Mouse (Mus musculus) neural tube, embryonic 13.5 days (tissue): Measurements from ENCODE around the gene Fbxo42. TPM values are rescaled to one million over a fixed set of nuclear protein-coding genes. Genes with fewer than 3 reads are reported as not detected.

ENCODE experiments used
- ATAC-seq: fragments of 200-750 bp; cut with Nextera tagmentation; 2 replicates; pipeline ENCODE4 v1.8.0; 2017; ENCODE audit warnings: low read depth, mild to moderate bottlenecking, moderate TSS enrichment, moderate library complexity
- H3K27ac ChIP-seq: fragments of 300-500 bp; sonication (generic); replicated peaks from 2 replicates; pipeline ENCODE4 v1.5.1; 2015; ENCODE audit warnings: moderate library complexity, mild to moderate bottlenecking, inconsistent platforms
- H3K27me3 ChIP-seq: fragments of 300-500 bp; sonication (generic); 2 replicates; pipeline ENCODE4 v1.6.1; 2015; ENCODE audit warnings: mild to moderate bottlenecking, inconsistent platforms
- H3K36me3 ChIP-seq: fragments of 300-500 bp; sonication (generic); 2 replicates; pipeline ENCODE4 v1.6.1; 2015; ENCODE audit warnings: mild to moderate bottlenecking, inconsistent platforms
- H3K4me1 ChIP-seq: fragments of 300-500 bp; sonication (generic); replicated peaks from 2 replicates; pipeline ENCODE4 v1.6.1; 2015; ENCODE audit warnings: inconsistent platforms
- H3K4me2 ChIP-seq: fragments of 300-500 bp; sonication (generic); 2 replicates; pipeline ENCODE4 v1.6.1; 2015; ENCODE audit warnings: inconsistent platforms, mild to moderate bottlenecking, moderate library complexity
- H3K4me3 ChIP-seq: fragments of 300-500 bp; sonication (generic); 2 replicates; pipeline ENCODE4 v1.5.1; 2015; ENCODE audit warnings: mild to moderate bottlenecking, inconsistent platforms
- H3K9ac ChIP-seq: fragments of 300-500 bp; sonication (generic); 2 replicates; pipeline ENCODE4 v1.6.1; 2015; ENCODE audit warnings: moderate library complexity, mild to moderate bottlenecking, inconsistent platforms
- H3K9me3 ChIP-seq: fragments of 300-500 bp; sonication (generic); 2 replicates; pipeline ENCODE4 v1.6.1; 2016; ENCODE audit warnings: inconsistent platforms
- WGBS: fragments of 180-500 bp; shearing (Covaris S2); methylation state at CpG from one replicate; pipeline ENCODE4 v1.1.7; 2015; 5-methylcytosine and 5-hydroxymethylcytosine counted together
- polyA plus RNA-seq: library from polyadenylated mRNA; unstranded; fragments of >200 nt; fragmentation: Nextera tagmentation; extraction: Ambion mirVana; gene quantifications from 2 replicates; pipeline ENCODE4 v1.2.1, GENCODE M21; 2015

Gene Fbxo42
- polyA plus RNA-seq, 1 experiment from 2014 or later = 24.2 TPM

- Histone ChIP-seq H3K27me3 (no peaks in the 10 kb centered on the region), H3K4me2 (no peak overlapping the region), H3K9ac (0 out of 2 replicates have a peak overlapping the region, but pooled peaks have one; percentile 34), H3K36me3 (no peaks in the 10 kb centered on the region), H3K4me3 (no peak overlapping the region), H3K4me1 (peaks cover 35% of the 10 kb centered on the region), H3K27ac (peak overlapping the region; percentile 18; the same call in 1 of the 2 replicates), H3K9me3 (no peaks in the 10 kb centered on the region)
- ATAC-seq = no peak
- 55% methylated on average over 11 of the region's 11 CpGs for WGBS
Observed at GRCm38 (mm10) chr4:141159093-141159492, 11.4 kb downstream of the Fbxo42 start.

GRCm38 (mm10) chr4:141159666-141160065, 12.0 kb downstream of the Fbxo42 start:
- Histone ChIP-seq H3K27me3 (no peaks in the 10 kb centered on the region), H3K4me3 (no peak overlapping the region), H3K36me3 (no peaks in the 10 kb centered on the region), H3K9me3 (no peaks in the 10 kb centered on the region), H3K27ac (no peak overlapping the region), H3K4me1 (peaks cover 35% of the 10 kb centered on the region), H3K4me2 (no peak overlapping the region), H3K9ac (no peak overlapping the region)
- ATAC-seq = no peak
- WGBS = 70% methylated on average over 5 of the region's 5 CpGs

- no peak for ATAC-seq
- Histone ChIP-seq H3K9ac (no peak overlapping the region), H3K27me3 (no peaks in the 10 kb centered on the region), H3K27ac (no peak overlapping the region), H3K9me3 (no peaks in the 10 kb centered on the region), H3K4me2 (no peak overlapping the region), H3K4me3 (no peak overlapping the region), H3K36me3 (no peaks in the 10 kb centered on the region), H3K4me1 (peaks cover 35% of the 10 kb centered on the region)
- WGBS = 93% methylated on average over 4 of the region's 4 CpGs
Observed at GRCm38 (mm10) chr4:141160193-141160592, 12.5 kb downstream of the Fbxo42 start.

- H3K9me3 ChIP-seq = no peaks in the 10 kb centered on the region
- H3K27ac ChIP-seq = no peak overlapping the region
- no peak overlapping the region for H3K4me2 ChIP-seq
- no peak for ATAC-seq
- no peaks in the 10 kb centered on the region for H3K36me3 ChIP-seq
- H3K4me1 ChIP-seq = peaks cover 31% of the 10 kb centered on the region
- no peak overlapping the region for H3K4me3 ChIP-seq
- 96% methylated on average over 6 of the region's 6 CpGs for WGBS
- no peaks in the 10 kb centered on the region for H3K27me3 ChIP-seq
- H3K9ac ChIP-seq = no peak overlapping the region
Observed at GRCm38 (mm10) chr4:141161699-141162208, 14.0 kb downstream of the Fbxo42 start.

- Histone ChIP-seq H3K36me3 (peaks cover 6% of the 10 kb centered on the region), H3K4me3 (no peak overlapping the region), H3K27me3 (no peaks in the 10 kb centered on the region), H3K4me2 (no peak overlapping the region), H3K9me3 (no peaks in the 10 kb centered on the region), H3K4me1 (peaks cover 11% of the 10 kb centered on the region), H3K9ac (no peak overlapping the region), H3K27ac (no peak overlapping the region)
- 91% methylated on average over 5 of the region's 5 CpGs for WGBS
- ATAC-seq = no peak
Observed at GRCm38 (mm10) chr4:141163729-141164128, 16.0 kb downstream of the Fbxo42 start.

- H3K4me3 ChIP-seq = no peak overlapping the region
- no peak overlapping the region for H3K4me2 ChIP-seq
Observed at GRCm38 (mm10) chr4:141165744-141166292, 18.1 kb downstream of the Fbxo42 start.

GRCm38 (mm10) chr4:141167156-141167555, 19.4 kb downstream of the Fbxo42 start:
- Histone ChIP-seq H3K36me3 (peaks cover 37% of the 10 kb centered on the region), H3K27ac (no peak overlapping the region), H3K9me3 (no peaks in the 10 kb centered on the region), H3K4me3 (no peak overlapping the region), H3K9ac (no peak overlapping the region), H3K4me2 (no peak overlapping the region), H3K4me1 (no peaks in the 10 kb centered on the region), H3K27me3 (no peaks in the 10 kb centered on the region)
- ATAC-seq = no peak
- WGBS = 95% methylated on average over 3 of the region's 3 CpGs

More at GRCm38 (mm10) chr4:141165744-141166292, 18.1 kb downstream of the Fbxo42 start:
- Histone ChIP-seq H3K27me3 (no peaks in the 10 kb centered on the region), H3K4me1 (no peaks in the 10 kb centered on the region), H3K9me3 (no peaks in the 10 kb centered on the region), H3K36me3 (peaks cover 24% of the 10 kb centered on the region), H3K9ac (no peak overlapping the region), H3K27ac (no peak overlapping the region)
- 78% methylated on average over 8 of the region's 8 CpGs for WGBS
- ATAC-seq = no peak

- 0 out of 2 replicates have a peak overlapping the region, but pooled peaks have one; percentile 5 for H3K27ac ChIP-seq
- no peaks in the 10 kb centered on the region for H3K9me3 ChIP-seq
- ATAC-seq = no peak
- no peaks in the 10 kb centered on the region for H3K27me3 ChIP-seq
- WGBS = 87% methylated on average over 8 of the region's 8 CpGs
- peaks cover 78% of the 10 kb centered on the region for H3K36me3 ChIP-seq
- H3K4me3 ChIP-seq = no peak overlapping the region
- peaks cover 3% of the 10 kb centered on the region; the same call in 1 of the 2 replicates for H3K4me1 ChIP-seq
- H3K9ac ChIP-seq = no peak overlapping the region
- no peak overlapping the region for H3K4me2 ChIP-seq
Observed at GRCm38 (mm10) chr4:141172121-141172520, 24.4 kb downstream of the Fbxo42 start.

- Histone ChIP-seq H3K4me2 (no peak overlapping the region), H3K27me3 (no peaks in the 10 kb centered on the region), H3K36me3 (peaks cover 68% of the 10 kb centered on the region), H3K4me1 (peaks cover 17% of the 10 kb centered on the region), H3K4me3 (no peak overlapping the region), H3K9me3 (no peaks in the 10 kb centered on the region), H3K27ac (no peak overlapping the region), H3K9ac (no peak overlapping the region)
- 78% methylated on average over 5 of the region's 5 CpGs for WGBS
- no peak for ATAC-seq
Observed at GRCm38 (mm10) chr4:141175783-141176182, 28.1 kb downstream of the Fbxo42 start.

GRCm38 (mm10) chr4:141176328-141176838, 28.7 kb downstream of the Fbxo42 start:
- H3K36me3 ChIP-seq = peaks cover 68% of the 10 kb centered on the region
- H3K9me3 ChIP-seq = no peaks in the 10 kb centered on the region
- no peak overlapping the region for H3K4me3 ChIP-seq
- 86% methylated on average over 10 of the region's 10 CpGs for WGBS
- no peak overlapping the region for H3K4me2 ChIP-seq
- no peak overlapping the region for H3K27ac ChIP-seq
- H3K27me3 ChIP-seq = no peaks in the 10 kb centered on the region
- no peak overlapping the region for H3K9ac ChIP-seq
- no peak for ATAC-seq
- peaks cover 17% of the 10 kb centered on the region for H3K4me1 ChIP-seq

GRCm38 (mm10) chr4:141178500-141178899, 30.8 kb downstream of the Fbxo42 start:
- H3K36me3 ChIP-seq = peaks cover 67% of the 10 kb centered on the region
- no peak overlapping the region for H3K4me2 ChIP-seq
- peaks cover 17% of the 10 kb centered on the region for H3K4me1 ChIP-seq
- ATAC-seq = no peak
- no peak overlapping the region for H3K4me3 ChIP-seq
- no peaks in the 10 kb centered on the region for H3K27me3 ChIP-seq
- H3K9ac ChIP-seq = 0 out of 2 replicates have a peak overlapping the region, but pooled peaks have one; percentile 6
- H3K27ac ChIP-seq = no peak overlapping the region
- WGBS = 52% methylated on average over 4 of the region's 4 CpGs
- H3K9me3 ChIP-seq = no peaks in the 10 kb centered on the region

- no peaks in the 10 kb centered on the region for H3K9me3 ChIP-seq
- no peak overlapping the region for H3K27ac ChIP-seq
- H3K27me3 ChIP-seq = no peaks in the 10 kb centered on the region
- H3K4me3 ChIP-seq = no peak overlapping the region
- H3K9ac ChIP-seq = no peak overlapping the region
- ATAC-seq = no peak
- peaks cover 20% of the 10 kb centered on the region for H3K4me1 ChIP-seq
- peaks cover 63% of the 10 kb centered on the region for H3K36me3 ChIP-seq
- H3K4me2 ChIP-seq = no peak overlapping the region
- 88% methylated on average over 8 of the region's 8 CpGs for WGBS
Observed at GRCm38 (mm10) chr4:141180831-141181230, 33.1 kb downstream of the Fbxo42 start.

GRCm38 (mm10) chr4:141181981-141182380, 34.3 kb downstream of the Fbxo42 start:
- Histone ChIP-seq H3K9me3 (no peaks in the 10 kb centered on the region), H3K36me3 (peaks cover 51% of the 10 kb centered on the region), H3K27me3 (no peaks in the 10 kb centered on the region), H3K9ac (no peak overlapping the region), H3K4me2 (no peak overlapping the region), H3K4me1 (peaks cover 31% of the 10 kb centered on the region), H3K27ac (no peak overlapping the region), H3K4me3 (no peak overlapping the region)
- WGBS = 93% methylated on average over 6 of the region's 6 CpGs
- no peak for ATAC-seq
